In genomic region chr19:21787004-21787480, GRCm38 (mm10) we compare ENCODE assay signal across 11 mouse cellular contexts. TPM values are rescaled to one million over a fixed set of nuclear protein-coding genes. Genes with fewer than 3 reads are reported as not detected.
DNase-seq lines count a peak whose midpoint lies in the region; ATAC-seq lines count a peak whose summit lies in the region.
"Had no signal": no experiment of that assay in that cellular context is flagged by ENCODE, and none has a peak within 500 bp of the region (broad histone marks: within the 10 kb centered on the region; RNA-seq: fewer than 3 reads in every experiment).

No protein-coding gene starts in this region.

- WGBS in hindbrain, embryonic 16.5 days = 27% methylated on average over 6 of the region's 6 CpGs
- 26% methylated on average over 6 of the region's 6 CpGs for WGBS in neural tube, embryonic 15.5 days

- no peaks in the 10 kb centered on the region for H3K36me3 ChIP-seq in hindbrain, embryonic 16.5 days (ENCODE audit: control insufficient read depth, insufficient read depth, low read length)
- H3K36me3 ChIP-seq in neural tube, embryonic 15.5 days = no peaks in the 10 kb centered on the region

- H3K27me3 ChIP-seq in hindbrain, embryonic 16.5 days (replicated peaks; ENCODE audit: control insufficient read depth, insufficient read depth, low read length) = no peaks in the 10 kb centered on the region
- no peaks in the 10 kb centered on the region for H3K27me3 ChIP-seq in neural tube, embryonic 15.5 days (replicated peaks)

- 0 out of 2 replicates have a peak, but pooled peaks have one; percentile 7 for ATAC-seq in hindbrain, embryonic 16.5 days
- no peak for ATAC-seq in neural tube, embryonic 15.5 days (ENCODE audit: low FRiP score)

- no peak overlapping the region for H3K9ac ChIP-seq in hindbrain, embryonic 16.5 days (ENCODE audit: low read depth, low read length)
- H3K9ac ChIP-seq in neural tube, embryonic 15.5 days (replicated peaks) = no peak overlapping the region

- H3K4me1 ChIP-seq in hindbrain, embryonic 16.5 days (ENCODE audit: control insufficient read depth, insufficient read depth, low read depth, low read length) = peaks cover 35% of the 10 kb centered on the region
- H3K4me1 ChIP-seq in neural tube, embryonic 15.5 days = peaks cover 62% of the 10 kb centered on the region

- peak overlapping the region; percentile 27; the same call in 1 of the 2 replicates for H3K4me2 ChIP-seq in hindbrain, embryonic 16.5 days (ENCODE audit: low read length)
- no peak overlapping the region; the same call in 1 of the 2 replicates for H3K4me2 ChIP-seq in neural tube, embryonic 15.5 days

- H3K9me3 ChIP-seq in hindbrain, embryonic 16.5 days (ENCODE audit: control insufficient read depth, low read length) = no peaks in the 10 kb centered on the region
- H3K9me3 ChIP-seq in neural tube, embryonic 15.5 days (replicated peaks) = no peaks in the 10 kb centered on the region

- no peak overlapping the region for H3K4me3 ChIP-seq in hindbrain, embryonic 16.5 days (ENCODE audit: low read length)
- no peak overlapping the region for H3K4me3 ChIP-seq in neural tube, embryonic 15.5 days (replicated peaks)
- H3K4me3 ChIP-seq: heart, adult 2 months had no signal

- peak; percentile 31 to 54 for DNase-seq in layer of hippocampus, postnatal 36 days
- no peak for DNase-seq in layer of hippocampus, postnatal 10 days (ENCODE audit: low spot score in 2 of 2)
- peak; percentile 66 for DNase-seq in cerebellum, adult 9-11 months
- DNase-seq in adrenal gland, adult 18-20 months (ENCODE audit: low spot score in 2 of 2) = no peak
- no peak for DNase-seq in thymus, postnatal 36 days
- no peak for DNase-seq in urinary bladder, postnatal 36 days (ENCODE audit: low spot score in 2 of 2)
- DNase-seq: heart, adult 2 months; kidney, postnatal 4 days had no signal

- peak overlapping the region; percentile 13; the same call in 1 of the 2 replicates for H3K27ac ChIP-seq in hindbrain, embryonic 16.5 days (ENCODE audit: low read depth, low read length)
- peak overlapping the region; percentile 54 for H3K27ac ChIP-seq in neural tube, embryonic 15.5 days (replicated peaks)
- H3K27ac ChIP-seq: heart, adult 2 months; macrophage had no signal

RNA-seq across cellular contexts. Expression of gene Cemip2, which starts 8.9 kb away (rescaled TPM):
- 10 to 100 TPM; 12.5 to 12.7 TPM for total RNA-seq in layer of hippocampus, postnatal 36 days (2021)
- total RNA-seq in layer of hippocampus, postnatal 10 days (2021) = 10 to 100 TPM; 18.5 to 22.9 TPM
- 15.4 and 22.2 TPM in 2 replicates for polyA plus RNA-seq in hindbrain, embryonic 16.5 days (2015; fragmentation: Nextera tagmentation; extraction: Ambion mirVana)
- 16.0 and 16.9 TPM in 2 replicates for polyA plus RNA-seq in neural tube, embryonic 15.5 days (2015; fragmentation: Nextera tagmentation; extraction: Ambion mirVana)
- total RNA-seq in adrenal gland, adult 18-20 months (2021) = 10 to 100 TPM; 12.7 to 15.6 TPM

Comparison
In these comparisons a context has a peak if more than half of its experiments do, and no peak if none do; other contexts are left out.
1. DNase-seq: peak in layer of hippocampus, postnatal 36 days (2 of 2) and cerebellum, adult 9-11 months (single experiment); none in layer of hippocampus, postnatal 10 days (0 of 2), adrenal gland, adult 18-20 months (0 of 2), thymus, postnatal 36 days (0 of 2) and urinary bladder, postnatal 36 days (0 of 2).